Mouse (Mus musculus) bone marrow macrophage, adult 2 months (primary cell): ENCODE data around the gene Fut2.

Source experiments
- CTCF ChIP-seq: IDR thresholded peaks from 2 replicates; pipeline ENCODE4 v1.5.1; 2012; ENCODE audit warnings: low read depth, mild to moderate bottlenecking, low read length, moderate library complexity
- POLR2A ChIP-seq: IDR thresholded peaks from 2 replicates; pipeline ENCODE4 v1.6.1; 2012; ENCODE audit warnings: mild to moderate bottlenecking, low read depth, low read length, borderline replicate concordance

DNA sequence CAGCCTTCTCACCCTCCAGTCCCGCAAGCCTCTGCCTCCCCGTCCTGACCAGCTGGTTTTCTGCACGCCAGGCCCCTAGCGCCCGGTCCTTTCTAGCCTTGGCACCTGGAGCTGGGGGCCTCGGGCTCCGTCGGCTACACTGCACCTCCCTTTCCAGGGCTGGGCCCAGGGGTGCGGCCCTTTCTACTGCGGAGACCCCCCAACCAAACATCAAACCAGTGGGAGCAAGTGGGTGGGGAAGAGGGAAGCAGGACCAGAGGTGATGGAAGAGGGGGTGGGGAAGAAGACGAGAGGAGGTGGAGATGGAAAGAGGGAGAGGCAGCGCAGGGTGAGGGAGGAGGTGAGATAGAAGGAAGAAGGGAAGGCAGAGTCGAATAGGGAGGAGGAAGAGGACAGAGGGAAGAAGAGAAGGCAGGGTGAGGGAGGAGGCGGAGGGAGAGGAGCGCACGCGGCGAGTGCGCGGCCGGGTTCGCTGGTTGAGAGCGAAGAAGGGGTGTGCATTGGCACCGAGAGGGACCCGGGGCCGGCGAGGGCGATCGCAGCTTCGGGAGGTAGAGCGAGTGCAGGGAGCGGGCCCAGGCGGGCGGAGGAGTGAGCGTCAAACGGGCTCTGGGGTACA, 33.4 kb upstream of the Fut2 start, which contains the start of gene Car11:
- TF ChIP-seq CTCF (no peak), POLR2A (no peak)
